Mouse (Mus musculus) left cerebral cortex, postnatal 25 days (tissue): ENCODE measurements around the gene Olfr1036. TPM values are rescaled to one million over a fixed set of nuclear protein-coding genes. Genes with fewer than 3 reads are reported as not detected.
"Not testable (repeated sequence)": the region's sequence is repeated elsewhere in the genome, so short reads cannot be mapped to it uniquely, and the experiment has no call there.

Experiments used
- DNase-seq, 2 experiments: peaks; one replicate each; pipeline ENCODE4 v3.0.0; 2022; ENCODE audit warnings: low spot score in 2 of 2, mixed read lengths in 1 of 2
- intact Hi-C: fragments of 180-260 bp; cut with DNase I; formaldehyde crosslinking; loops from one replicate; pipeline ENCODE4 v1.15.1; 2025
- total RNA-seq, 2 experiments: library from RNA; stranded (reverse); gene quantifications; 2 replicates each; pipeline ENCODE4 v1.2.3; 2021

The Olfr1036 gene
- total RNA-seq = not detected

GRCm38 (mm10) chr2:86073692-86074091 lies at the start of gene Olfr1036:
Olfr1036 (plus strand) TSS chr2:86073992.
- intact Hi-C loops, DNase-seq: not testable (repeated sequence)

- intact Hi-C loops = no loop called here
- DNase-seq = no peak
Measured at GRCm38 (mm10) chr2:86045561-86045960, 28.2 kb upstream of the Olfr1036 start, which contains the start of gene Olfr1034. Olfr1034 (plus strand) TSS chr2:86045861.

- DNase-seq, intact Hi-C loops: not testable (repeated sequence)
Measured at GRCm38 (mm10) chr2:86050777-86051176, 23.0 kb upstream of the Olfr1036 start.

GRCm38 (mm10) chr2:86063766-86064165 lies 10.0 kb upstream of the Olfr1036 start:
- intact Hi-C loops, DNase-seq: not testable (repeated sequence)

- DNase-seq = no peak
- intact Hi-C loops = no loop called here
Measured at GRCm38 (mm10) chr2:86070189-86070588, 3.6 kb upstream of the Olfr1036 start.

GRCm38 (mm10) chr2:86080478-86080877 lies 6.7 kb downstream of the Olfr1036 start:
- DNase-seq, intact Hi-C loops: not testable (repeated sequence)

GRCm38 (mm10) chr2:86087285-86087684 lies 13.5 kb downstream of the Olfr1036 start, which contains the start of gene Olfr1037:
Olfr1037 (minus strand) TSS chr2:86087385.
- DNase-seq = no peak
- intact Hi-C loops = no loop called here

Other genes with a start within 250 kb of the Olfr1036 start
- not detected for gene Olfr1019, start 228.5 kb upstream of the Olfr1036 start, total RNA-seq
- not detected for gene Olfr1020, start 227.0 kb upstream of the Olfr1036 start, total RNA-seq
- gene Olfr1022, start 205.4 kb upstream of the Olfr1036 start, total RNA-seq = not detected
- gene Olfr1023, start 188.4 kb upstream of the Olfr1036 start, total RNA-seq = not detected
- gene Olfr1024, start 168.9 kb upstream of the Olfr1036 start, total RNA-seq = not detected
- gene Olfr1025-ps1, start 158.8 kb upstream of the Olfr1036 start, total RNA-seq = not detected
- not detected for gene Olfr1026, start 152.4 kb upstream of the Olfr1036 start, total RNA-seq
- not detected for gene Olfr1028, start 123.6 kb upstream of the Olfr1036 start, total RNA-seq
- gene Olfr1029, start 100.1 kb upstream of the Olfr1036 start, total RNA-seq = not detected
- gene Olfr1030, start 94.7 kb upstream of the Olfr1036 start, total RNA-seq = not detected
- gene Olfr1031, start 83.7 kb upstream of the Olfr1036 start, total RNA-seq = not detected
- gene Olfr1032, start 68.5 kb upstream of the Olfr1036 start, total RNA-seq = not detected
- not detected for gene Olfr1033, start 53.4 kb upstream of the Olfr1036 start, total RNA-seq
- gene Olfr1034, start 28.1 kb upstream of the Olfr1036 start, total RNA-seq = not detected
- not detected for gene Olfr1037, start 13.4 kb downstream of the Olfr1036 start, total RNA-seq
- gene Olfr1039, start 61.9 kb downstream of the Olfr1036 start, total RNA-seq = not detected
- not detected for gene Olfr1040, start 72.7 kb downstream of the Olfr1036 start, total RNA-seq
- not detected for gene Olfr1042, start 87.8 kb downstream of the Olfr1036 start, total RNA-seq
- gene Olfr1043, start 93.5 kb downstream of the Olfr1036 start, total RNA-seq = not detected
- gene Olfr1044, start 103.8 kb downstream of the Olfr1036 start, total RNA-seq = not detected
- not detected for gene Olfr52, start 111.7 kb downstream of the Olfr1036 start, total RNA-seq
- gene Olfr1045, start 129.0 kb downstream of the Olfr1036 start, total RNA-seq = not detected
- gene Olfr1046, start 145.3 kb downstream of the Olfr1036 start, total RNA-seq = not detected
- gene Olfr1047, start 157.4 kb downstream of the Olfr1036 start, total RNA-seq = not detected
- gene Olfr1048, start 166.3 kb downstream of the Olfr1036 start, total RNA-seq = not detected
- gene Olfr1049, start 184.3 kb downstream of the Olfr1036 start, total RNA-seq = not detected
- not detected for gene Olfr1051, start 205.1 kb downstream of the Olfr1036 start, total RNA-seq
- gene Olfr1052, start 218.5 kb downstream of the Olfr1036 start, total RNA-seq = not detected
- not detected for gene Olfr1053, start 241.3 kb downstream of the Olfr1036 start, total RNA-seq